Mouse (Mus musculus) heart, adult 8-10 months (tissue): Measurements from ENCODE around the gene Fdx1l. TPM values are rescaled to one million over a fixed set of nuclear protein-coding genes. Genes with fewer than 3 reads are reported as not detected.
"Not testable (repeated sequence)": the region's sequence is repeated elsewhere in the genome, so short reads cannot be mapped to it uniquely, and the experiment has no call there.

Experiments
- DNase-seq: peaks from one replicate; pipeline ENCODE4 v3.0.0; 2022; ENCODE audit warnings: low spot score
- total RNA-seq, 4 experiments: library from RNA; stranded (reverse); gene quantifications; 2 replicates each; pipeline ENCODE4 v1.2.4; 2022

The Fdx1l gene
- total RNA-seq, 4 experiments from 2014 or later, result 36.4 to 53.0 (median 41.0) TPM

DNA sequence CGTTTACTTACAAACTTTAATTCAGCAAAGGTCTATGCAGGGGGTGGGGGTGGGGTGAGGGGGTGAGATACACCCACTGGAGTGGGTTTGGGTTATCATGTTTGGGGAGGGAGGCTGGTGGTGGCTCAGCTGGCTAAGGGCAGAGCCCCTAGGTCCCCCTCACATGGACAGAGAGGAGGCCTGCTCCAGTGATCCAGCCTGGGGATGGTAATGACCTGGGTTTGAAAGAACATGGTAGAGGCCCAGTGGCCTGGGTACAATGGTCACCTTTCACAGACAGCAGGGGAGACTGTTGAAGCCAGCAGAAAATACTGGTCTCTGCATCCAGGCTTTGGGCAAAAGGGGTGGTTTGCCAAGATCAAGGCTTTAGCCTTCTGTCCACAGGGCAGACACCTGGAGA, 759 bp upstream of the Fdx1l start:
- no peak for DNase-seq

DNA sequence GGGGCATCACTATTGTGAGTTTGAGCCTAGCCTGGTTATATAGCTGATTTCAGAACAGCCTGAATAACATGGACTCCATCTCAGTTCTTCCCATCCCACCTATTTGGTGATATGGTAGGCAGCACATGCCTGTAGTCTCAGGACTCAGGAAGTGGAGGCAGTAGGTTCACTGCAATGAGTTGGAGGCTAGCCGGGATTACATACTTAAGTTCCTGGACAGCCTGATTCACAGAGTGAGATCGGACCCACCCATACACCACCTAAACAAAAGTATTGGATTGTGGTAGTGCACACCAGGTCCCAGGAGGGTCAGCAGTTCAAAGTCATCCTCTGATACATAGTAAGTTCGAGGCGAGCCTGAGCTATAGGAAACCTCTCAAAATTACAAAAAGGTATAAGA, 773 bp downstream of the Fdx1l start:
- no peak for DNase-seq

DNA sequence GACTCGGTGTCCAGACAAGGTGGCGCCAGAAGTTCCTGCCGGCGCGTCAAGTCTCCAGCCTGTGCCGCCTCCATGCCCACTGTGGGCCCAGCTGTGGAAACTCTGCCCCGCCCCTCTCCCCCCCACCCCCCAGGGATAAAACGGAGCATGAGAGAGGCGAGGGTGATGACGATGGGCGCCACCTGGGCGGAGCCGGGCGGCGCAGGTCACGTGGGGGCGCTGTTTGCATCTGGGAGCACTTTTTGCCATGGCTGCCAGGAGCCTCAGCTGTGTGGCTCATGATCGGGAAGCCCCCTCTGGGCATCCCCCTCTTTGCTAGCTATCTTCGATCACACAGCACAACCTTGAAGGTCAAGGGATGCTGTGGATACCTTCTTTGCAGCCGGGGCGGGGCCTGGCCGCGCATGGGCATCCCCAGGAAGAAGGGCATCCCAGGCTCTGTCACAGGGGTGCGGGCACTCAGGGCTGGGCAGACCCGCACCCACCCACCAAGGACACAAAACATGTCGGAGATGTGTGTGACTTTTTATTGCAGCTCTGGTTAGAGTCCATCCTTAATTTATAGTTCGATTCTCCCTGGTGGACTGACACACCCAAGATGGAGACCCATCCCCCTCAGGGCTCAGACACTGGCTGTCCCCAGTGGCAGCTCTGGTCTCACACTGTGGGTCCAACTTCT, 6.3 kb downstream of the Fdx1l start, which contains the start of gene Zglp1:
Gene Zglp1 (minus strand): TSS at position 88 of the 679 bp plus-strand sequence.
- DNase-seq, result no peak

DNA sequence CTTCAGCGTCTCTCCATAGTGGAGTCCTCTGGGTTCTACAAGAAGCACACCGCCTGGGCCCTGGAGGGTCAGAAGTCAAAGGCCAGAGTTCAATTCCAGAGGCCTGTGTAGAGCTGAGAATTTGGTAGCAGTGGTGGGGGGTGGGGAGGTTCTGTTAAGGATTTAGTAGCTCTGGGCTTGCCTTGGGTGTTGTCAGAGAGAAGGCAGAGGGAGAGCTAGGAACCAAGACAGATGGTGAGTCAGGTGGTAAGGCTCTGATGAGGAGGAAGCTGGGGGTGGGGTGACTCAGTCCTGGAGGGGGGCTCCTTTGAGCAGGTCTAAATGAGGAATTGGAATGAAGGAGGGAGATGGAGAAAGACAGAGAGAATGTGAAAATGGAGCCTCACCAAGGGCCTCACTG, 10.5 kb downstream of the Fdx1l start:
- DNase-seq, result no peak

DNA sequence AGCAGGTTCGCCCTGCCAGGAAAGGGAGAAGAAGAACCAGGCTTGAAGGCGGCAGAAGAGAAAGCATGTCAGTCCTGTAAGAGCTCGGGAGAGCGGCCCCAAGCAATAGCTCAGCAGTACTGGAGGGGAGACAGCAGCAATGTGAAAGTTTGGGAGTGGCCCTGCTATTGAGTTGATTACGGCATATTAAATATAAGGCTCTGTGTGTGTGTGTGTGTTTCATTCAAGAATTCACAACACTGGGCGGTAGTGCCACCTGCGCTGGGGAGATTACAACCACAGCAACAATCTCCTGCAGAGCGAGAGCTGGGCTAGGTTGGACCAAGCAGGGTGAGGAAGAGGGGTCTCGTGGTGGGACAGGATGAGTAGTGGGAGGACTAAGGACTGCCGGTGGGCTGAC, 21.8 kb downstream of the Fdx1l start:
- no peak for DNase-seq

DNA sequence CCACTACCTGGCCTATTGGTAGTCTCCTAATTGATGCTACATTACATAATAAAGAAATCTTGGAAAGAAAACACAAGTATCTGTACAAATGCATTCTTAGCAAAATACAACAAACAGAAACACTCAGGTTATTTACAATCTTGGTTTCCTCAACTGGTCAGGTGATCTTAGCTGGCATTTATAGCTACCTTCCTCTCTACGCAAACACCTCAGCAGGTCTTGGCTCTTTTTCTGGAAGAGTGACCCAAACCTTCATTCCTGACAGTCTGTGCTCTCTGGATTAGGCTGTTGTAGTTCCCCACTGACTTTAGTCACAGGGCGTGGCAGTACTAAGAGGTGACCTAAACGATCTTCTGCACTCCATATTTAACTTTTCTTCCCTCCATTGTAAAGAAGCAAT, 28.2 kb downstream of the Fdx1l start:
- DNase-seq, result no peak

DNA sequence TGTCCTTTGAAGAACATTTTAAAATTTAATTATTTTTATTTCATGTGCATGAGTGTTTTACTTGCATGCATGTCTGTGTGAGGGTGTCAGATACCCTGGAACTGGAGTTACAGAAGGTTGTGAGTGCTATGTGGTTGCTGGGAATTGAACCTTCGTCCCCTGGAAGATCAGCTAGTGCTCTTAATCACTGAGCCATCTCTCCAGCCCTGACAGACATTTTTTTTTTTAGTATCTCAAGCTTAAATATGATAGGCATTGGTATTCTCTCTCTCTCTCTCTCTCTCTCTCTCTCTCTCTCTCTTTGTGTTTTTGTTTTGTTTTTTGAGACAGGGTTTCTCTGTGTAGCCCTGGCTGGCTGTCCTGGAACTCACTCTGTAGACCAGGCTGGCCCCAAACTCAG, 28.6 kb downstream of the Fdx1l start:
- DNase-seq, result not testable (repeated sequence)

DNA sequence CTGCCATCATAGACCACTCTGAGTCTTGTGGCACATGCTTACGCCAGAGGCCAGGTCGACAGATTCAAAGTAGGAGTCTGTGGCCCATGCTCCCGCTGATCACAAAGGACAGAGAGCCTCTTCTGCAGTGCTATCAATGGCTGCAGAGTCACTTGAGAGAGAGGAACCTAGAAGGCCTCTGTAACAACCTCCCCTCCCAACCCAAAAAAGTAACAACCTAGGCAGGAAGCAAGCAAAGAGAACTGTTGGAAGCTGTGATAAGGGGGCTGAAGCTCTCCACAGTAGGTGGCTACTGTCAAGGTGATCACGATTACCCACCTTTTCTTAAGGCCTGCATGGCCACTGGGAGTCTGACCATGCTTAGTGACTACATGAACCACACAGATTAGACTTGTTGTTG, 29.9 kb downstream of the Fdx1l start:
- DNase-seq, result no peak

DNA sequence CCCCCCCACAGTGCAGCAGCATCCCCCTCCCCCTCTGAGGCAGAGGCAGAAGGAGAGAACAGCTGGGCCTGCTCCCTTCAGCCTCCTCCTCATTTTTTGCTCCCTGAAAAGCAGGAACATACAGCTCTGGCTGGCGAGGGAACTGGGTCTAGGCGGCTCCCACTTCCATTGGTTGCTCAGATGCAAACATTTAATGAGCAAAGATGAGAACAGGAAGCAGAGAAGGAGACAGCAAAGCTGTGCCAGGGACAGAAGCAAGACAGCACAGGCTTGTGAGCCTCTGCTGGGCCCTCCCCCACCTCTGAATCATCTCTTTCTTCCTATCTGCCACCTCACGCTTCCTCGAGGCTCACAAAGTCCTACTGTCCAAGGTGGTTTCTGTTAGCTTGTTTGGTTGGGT, 32.1 kb downstream of the Fdx1l start:
- no peak for DNase-seq

DNA sequence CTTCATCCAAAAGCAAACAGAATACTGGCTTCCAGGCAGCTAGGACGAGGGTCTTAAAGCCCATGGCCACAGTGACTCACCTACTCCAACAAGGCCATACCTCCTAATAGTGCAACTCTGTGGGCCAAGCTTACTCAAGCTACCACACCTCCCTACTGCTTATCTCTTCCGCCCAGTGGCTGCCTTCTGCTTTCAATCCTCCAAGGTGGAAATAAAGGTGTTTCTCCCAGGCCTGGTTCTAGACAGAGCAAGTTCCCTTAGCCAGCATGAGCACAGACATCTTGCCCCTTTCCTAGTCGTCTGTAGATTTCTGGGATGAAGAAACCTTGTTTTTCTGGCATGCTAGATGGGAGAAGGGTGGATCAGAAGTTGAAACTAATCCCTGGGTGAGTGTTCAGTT, 33.6 kb downstream of the Fdx1l start:
- DNase-seq, result no peak

DNA sequence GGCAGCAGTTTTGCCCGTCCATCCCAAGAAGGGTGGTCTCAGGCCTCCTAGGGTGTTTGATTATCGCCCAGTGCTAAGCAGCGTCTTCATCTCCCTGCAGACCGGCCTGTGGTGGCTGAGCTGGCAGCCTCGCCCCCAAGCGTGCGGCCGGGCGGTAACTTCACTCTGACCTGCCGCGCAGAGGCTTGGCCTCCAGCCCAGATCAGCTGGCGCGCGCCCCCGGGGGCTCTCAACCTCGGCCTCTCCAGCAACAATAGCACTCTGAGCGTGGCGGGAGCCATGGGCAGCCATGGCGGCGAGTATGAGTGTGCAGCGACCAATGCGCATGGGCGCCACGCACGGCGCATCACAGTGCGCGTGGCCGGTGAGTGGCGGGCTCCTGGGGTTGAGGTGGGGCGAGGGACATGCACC, 35.9 kb downstream of the Fdx1l start:
- no peak for DNase-seq

DNA sequence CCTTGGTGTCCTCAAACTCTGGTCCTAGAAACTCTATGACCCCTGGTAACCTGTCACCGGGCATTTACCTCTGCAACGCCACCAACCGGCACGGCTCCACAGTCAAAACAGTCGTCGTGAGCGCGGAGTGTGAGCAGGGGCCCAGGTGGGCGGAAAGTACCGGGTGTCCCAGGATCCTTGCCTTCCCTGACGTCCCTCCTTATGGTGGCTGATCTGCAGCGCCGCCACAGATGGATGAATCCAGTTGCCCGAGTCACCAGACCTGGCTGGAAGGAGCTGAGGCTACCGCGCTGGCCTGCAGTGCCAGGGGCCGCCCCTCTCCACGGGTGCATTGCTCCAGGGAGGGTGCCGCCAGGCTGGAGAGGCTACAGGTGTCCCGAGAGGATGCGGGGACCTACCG, 36.7 kb downstream of the Fdx1l start:
- DNase-seq, result no peak

DNA sequence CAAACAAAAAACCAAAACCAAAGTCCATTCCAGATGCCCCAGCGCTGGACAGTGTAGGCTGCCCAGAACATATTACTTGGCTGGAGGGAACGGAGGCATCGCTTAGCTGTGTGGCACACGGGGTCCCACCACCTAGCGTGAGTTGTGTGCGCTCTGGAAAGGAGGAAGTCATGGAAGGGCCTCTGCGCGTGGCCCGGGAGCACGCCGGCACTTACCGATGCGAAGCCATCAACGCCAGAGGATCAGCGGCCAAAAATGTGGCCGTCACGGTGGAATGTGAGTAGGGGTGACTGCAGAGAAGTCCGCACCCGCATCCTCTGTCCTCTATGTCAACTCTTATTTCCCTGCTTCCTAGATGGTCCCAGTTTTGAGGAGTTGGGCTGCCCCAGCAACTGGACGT, 37.3 kb downstream of the Fdx1l start:
- no peak for DNase-seq

DNA sequence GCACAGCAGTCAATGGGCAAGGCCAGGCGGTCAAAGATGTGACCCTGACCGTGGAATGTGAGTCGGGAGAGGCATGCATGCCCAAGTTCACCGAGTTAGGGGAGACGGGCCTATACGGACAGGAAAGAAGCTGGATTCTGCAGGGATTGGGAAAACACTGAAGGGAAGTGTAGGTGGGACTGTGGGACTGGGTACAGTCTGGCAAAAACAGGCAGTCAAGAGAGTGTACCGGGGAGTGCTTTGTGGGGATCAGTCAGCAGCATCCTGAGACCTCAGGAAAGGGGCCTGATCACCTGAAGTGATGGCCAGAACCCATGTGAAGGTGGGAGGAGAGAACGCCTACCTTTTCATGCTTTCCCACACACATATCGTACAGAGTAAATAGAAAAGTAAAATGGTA, 37.8 kb downstream of the Fdx1l start:
- DNase-seq, result no peak

DNA sequence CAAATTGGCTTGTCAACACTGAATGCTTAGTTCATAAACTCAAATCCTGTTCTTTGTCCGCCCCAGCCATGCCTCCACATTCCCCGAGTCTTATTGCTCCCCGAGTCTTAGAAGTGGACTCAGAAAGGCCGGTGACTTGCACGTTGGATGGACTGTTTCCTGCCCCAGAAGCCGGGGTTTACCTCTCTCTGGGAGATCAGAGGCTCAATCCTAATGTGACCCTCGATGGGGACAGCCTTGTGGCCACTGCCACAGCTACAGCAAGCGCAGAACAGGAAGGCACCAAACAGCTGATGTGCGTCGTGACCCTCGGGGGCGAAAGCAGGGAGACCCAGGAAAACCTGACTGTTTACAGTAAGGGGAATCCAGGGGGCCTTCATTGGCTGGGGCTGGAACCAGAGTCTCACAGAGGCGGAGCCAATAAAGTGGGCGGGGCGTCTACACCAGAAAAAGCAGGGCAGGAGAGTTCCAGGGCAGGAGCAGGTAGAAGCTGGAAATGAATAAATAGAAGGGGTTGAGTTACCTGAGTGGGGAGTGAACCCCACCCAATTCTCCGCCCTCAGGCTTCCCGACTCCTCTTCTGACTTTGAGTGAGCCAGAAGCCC, 38.8 kb downstream of the Fdx1l start:
- no peak for DNase-seq

DNA sequence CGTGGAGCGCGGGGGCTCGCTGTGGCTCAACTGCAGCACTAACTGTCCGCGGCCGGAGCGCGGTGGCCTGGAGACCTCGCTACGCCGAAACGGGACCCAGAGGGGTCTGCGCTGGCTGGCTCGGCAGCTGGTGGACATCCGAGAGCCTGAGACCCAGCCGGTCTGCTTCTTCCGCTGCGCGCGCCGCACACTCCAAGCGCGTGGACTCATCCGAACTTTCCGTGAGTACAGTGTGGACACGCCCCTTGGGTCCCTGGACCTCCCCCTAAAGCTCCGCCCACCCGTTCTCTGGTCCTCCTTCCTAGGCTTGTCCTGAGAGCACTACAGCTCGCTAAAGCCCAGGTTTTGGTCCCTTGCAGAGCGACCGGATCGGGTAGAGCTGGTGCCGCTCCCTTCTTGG, 40.3 kb downstream of the Fdx1l start:
- peak; percentile 87 for DNase-seq

DNA sequence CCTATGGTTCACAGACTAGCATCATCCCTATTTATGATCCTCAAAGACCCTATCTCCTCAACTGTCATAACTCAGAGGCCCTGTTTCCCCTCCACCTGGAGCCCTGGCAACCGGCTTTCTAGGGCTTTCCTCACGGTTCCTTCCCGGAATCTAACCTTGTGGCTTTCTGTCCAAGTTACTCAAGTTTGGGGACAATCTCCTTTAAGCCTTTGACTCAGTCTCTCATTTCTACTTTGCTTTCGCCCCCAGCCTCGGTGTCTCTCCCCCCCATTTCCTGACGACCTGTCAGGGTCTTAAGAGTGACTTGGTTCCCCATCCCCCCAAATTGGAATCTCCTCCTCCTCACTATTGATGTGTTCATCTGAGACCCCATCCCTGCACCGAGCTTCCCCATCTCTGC, 40.9 kb downstream of the Fdx1l start:
- no peak for DNase-seq

DNA sequence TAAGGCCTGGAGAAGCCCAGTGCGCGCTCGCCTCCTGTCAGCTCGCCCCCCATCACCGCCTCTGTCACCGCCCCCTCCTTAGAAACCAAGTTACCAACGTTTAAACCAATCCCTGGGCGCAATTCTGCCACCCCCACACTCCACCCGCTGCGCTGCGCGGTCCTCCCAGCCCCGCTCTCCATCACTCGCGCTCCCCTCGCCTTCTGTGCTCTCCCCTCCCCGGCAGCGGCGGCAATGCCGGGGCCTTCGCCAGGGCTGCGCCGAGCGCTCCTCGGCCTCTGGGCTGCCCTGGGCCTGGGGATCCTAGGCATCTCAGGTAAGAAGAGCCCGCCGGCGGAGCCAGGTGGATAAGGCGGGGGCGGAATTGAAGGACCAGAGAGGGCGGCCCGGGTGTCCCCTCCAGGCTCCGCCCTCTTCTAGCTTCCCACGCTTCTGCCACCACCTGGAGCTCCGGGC, 41.5 kb downstream of the Fdx1l start, which contains the start of gene Icam5:
Gene Icam5 (plus strand): TSS at position 178 of the 456 bp plus-strand sequence.
- DNase-seq, result no peak

DNA sequence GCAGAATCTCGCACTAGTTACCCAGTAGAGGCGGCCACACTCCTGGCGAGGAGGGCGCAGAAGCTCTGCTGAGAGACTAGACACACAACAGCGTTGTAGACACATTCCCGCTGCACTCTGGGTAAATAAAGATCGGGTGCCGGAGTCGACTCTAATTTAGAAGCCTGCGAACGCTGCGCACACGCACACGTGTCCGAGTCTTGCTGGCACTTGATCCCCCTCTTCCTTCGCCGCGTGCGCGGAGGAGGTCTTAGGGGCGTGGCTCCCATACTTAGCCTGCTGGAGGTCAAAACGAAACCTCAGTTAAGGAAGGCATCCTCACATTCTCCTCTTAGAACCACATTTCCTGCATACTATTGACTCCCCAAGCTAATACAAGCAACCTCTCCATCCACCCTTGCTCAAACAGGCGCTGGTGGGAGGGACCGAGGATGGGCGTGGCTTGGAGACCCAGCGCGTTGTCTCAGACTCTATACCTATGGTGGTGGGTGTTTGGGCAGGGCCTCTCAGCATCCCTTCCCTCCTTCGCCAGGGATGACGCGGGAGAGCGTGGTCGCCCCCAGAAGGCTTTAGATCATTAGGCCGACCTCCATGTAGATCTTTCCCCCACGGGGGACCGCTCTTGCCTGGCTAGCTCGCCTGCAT, 42.0 kb downstream of the Fdx1l start:
- DNase-seq, result peak; percentile 61

DNA sequence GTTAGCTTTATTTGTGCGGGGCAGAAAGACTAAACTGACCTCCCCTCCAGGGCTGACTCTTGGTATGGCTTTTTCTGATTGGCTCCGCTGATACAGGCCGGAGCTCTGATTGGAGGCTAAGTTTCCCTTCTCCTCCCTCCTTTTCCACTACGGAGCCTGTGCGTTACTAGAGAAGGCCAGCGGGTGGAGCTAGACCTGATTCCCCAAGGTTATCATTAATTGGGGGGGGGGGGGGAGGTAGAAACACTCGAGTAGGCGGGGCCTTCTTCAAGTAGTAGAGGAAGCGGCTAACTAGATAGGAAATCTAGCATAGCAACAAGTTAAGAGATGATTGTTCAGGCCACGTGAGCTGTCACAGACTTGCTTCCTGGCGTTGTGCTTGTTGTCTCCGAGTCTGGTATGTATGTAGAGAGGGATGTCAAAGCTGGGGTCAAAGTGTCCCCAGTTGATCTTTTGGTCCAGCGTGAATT, 42.6 kb downstream of the Fdx1l start:
- DNase-seq, result peak; percentile 90

DNA sequence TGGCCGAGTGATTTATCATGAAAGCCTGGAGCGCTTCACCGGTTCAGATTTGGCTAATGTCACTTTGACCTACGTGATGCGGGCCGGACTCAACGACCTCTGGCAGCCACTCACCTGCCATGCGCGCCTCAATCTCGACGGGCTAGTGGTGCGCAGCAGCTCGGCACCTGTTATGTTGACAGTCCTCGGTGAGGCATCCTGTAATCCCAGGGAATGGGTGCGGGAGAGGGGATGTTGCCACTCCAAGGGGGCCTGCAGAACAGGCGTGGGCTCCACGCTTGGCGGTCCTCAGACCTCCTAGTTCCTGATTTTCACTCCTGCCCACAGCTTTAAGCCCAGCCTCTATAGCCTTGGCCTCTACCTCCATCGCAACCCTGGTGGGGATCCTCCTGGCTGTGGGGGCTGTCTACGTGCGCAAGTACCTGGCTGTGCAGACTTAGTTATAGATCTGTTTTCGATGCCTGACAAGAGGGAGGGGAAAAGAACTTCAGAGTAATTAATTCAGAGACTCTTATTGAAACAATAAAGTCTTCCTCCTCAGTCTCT, 43.3 kb downstream of the Fdx1l start:
- DNase-seq, result no peak

DNA sequence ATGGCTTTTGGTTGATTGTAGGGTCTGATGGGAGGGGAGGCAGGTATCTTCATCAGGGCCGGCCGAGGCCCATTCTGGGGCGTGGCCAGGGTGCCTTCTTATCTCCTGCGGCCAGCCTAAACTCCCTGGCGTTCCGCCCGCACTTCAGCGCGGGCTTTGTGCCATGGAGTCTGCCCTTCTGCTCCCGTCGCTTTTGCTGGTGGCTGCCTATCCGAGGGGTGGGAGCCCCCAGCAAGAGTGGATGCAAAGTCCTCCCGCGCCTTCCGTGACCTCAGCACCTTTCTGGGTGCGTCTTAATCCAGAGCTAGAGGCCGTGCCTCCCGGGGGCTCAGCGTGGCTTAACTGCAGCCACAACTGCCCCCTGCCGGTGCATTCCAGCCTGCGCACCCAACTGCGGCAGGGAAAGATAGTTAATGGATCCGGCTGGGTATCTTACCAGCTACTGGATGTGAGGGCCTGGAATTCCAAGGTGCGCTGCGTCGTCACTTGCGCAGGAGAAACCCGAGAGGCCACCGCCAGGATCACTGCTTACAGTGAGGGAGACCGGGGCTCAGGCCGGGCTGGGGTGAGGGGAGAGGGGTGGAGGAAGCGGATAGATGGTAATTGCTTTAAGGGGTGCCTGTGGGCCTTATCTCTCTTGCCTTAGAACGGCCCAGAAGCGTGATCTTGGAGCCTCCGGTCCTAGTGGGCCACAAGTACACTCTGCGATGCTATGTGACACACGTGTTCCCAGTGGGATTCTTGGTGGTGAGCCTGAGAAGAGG, 43.9 kb downstream of the Fdx1l start, which contains the start of gene Icam4:
Gene Icam4 (plus strand): TSS at position 83 of the 764 bp plus-strand sequence.
- DNase-seq, result peak; percentile 81
